Mouse (Mus musculus) spleen, adult 2 months (tissue): ENCODE measurements around the gene Plpp6. TPM values are rescaled to one million over a fixed set of nuclear protein-coding genes. Genes with fewer than 3 reads are reported as not detected.
A peak's percentile ranks its signal among the peaks of the same experiment; 100 is the strongest.

ENCODE experiments used
- DNase-seq, 2 experiments: peaks; one replicate each; pipeline versions ENCODE4 v3.0.0 to v3.0.0-alpha.2; 2012 to 2021; ENCODE audit warnings: low spot score in 2 of 2, low read depth in 1 of 2
- H3K27ac ChIP-seq: fragments of 200-500 bp; 2 replicates; pipeline ENCODE4 v1.5.1; 2012; ENCODE audit warnings: low read length, inconsistent platforms; ENCODE audit not compliant: insufficient read depth
- H3K27me3 ChIP-seq: fragments of 200-500 bp; 2 replicates; pipeline ENCODE4 v1.6.1; 2012; ENCODE audit warnings: mild to moderate bottlenecking, moderate library complexity, low read length, inconsistent platforms; ENCODE audit not compliant: control insufficient read depth, insufficient read depth
- H3K36me3 ChIP-seq: fragments of 200-500 bp; 2 replicates; pipeline ENCODE4 v1.6.1; 2012; ENCODE audit warnings: mild to moderate bottlenecking, low read length, inconsistent platforms; ENCODE audit not compliant: control insufficient read depth, insufficient read depth
- H3K4me1 ChIP-seq: fragments of 200-500 bp; 2 replicates; pipeline ENCODE4 v1.6.1; 2011; ENCODE audit warnings: inconsistent platforms; ENCODE audit not compliant: control insufficient read depth, insufficient read depth, insufficient read length
- H3K4me3 ChIP-seq: fragments of 200-500 bp; 2 replicates; pipeline ENCODE4 v1.5.1; 2011; ENCODE audit warnings: mild to moderate bottlenecking, inconsistent platforms; ENCODE audit not compliant: insufficient read depth, insufficient read length; ENCODE audit errors: extremely low read depth
- CTCF ChIP-seq: fragments of 200-500 bp; IDR thresholded peaks from 2 replicates; pipeline ENCODE4 v1.5.1; 2011; ENCODE audit warnings: mild to moderate bottlenecking, inconsistent platforms; ENCODE audit not compliant: insufficient read depth, insufficient read length, insufficient replicate concordance; ENCODE audit errors: extremely low read depth
- POLR2A ChIP-seq: fragments of 200-500 bp; IDR thresholded peaks from 2 replicates; pipeline ENCODE4 v1.6.1; 2011; ENCODE audit warnings: low read depth, low read length, inconsistent platforms
- WGBS: fragments of 180-500 bp; shearing (Covaris S2); methylation state at CpG from one replicate; pipeline ENCODE4 v1.1.7; 2018; 5-methylcytosine and 5-hydroxymethylcytosine counted together
- polyA plus RNA-seq: library from polyadenylated mRNA; depleted of rRNA; stranded (reverse); fragments of >200 nt; gene quantifications from 2 replicates; pipeline ENCODE4 v1.2.3, GENCODE M21; 2012; rRNA removed

Plpp6 gene
- 6.6 and 8.7 TPM in 2 replicates for polyA plus RNA-seq

GRCm38 (mm10) chr19:28963842-28964551 is at the start of gene Plpp6:
Gene Plpp6 (plus strand): TSS chr19:28963953.
- DNase-seq, result peak in 1 of 2 experiments; percentile 76
- WGBS, result under 1% methylated on average over 71 of the region's 73 CpGs
- Histone ChIP-seq H3K27me3 (peaks cover 2% of the 10 kb centered on the region; the same call in 1 of the 2 replicates), H3K27ac (peak within 1 kb of the TSS; percentile 57), H3K36me3 (no peaks in the 10 kb centered on the region), H3K4me1 (peaks cover 9% of the 10 kb centered on the region), H3K4me3 (peak within 1 kb of the TSS; percentile 84)
- peak; percentile 43 for TF ChIP-seq POLR2A
- TF ChIP-seq CTCF, result peak; percentile 30; the same call in 1 of the 2 replicates

GRCm38 (mm10) chr19:28914598-28914997 is 49.2 kb upstream of the Plpp6 start:
- no peaks in the 10 kb centered on the region for H3K27me3 ChIP-seq
- no peak overlapping the region for H3K27ac ChIP-seq
- no peaks in the 10 kb centered on the region for H3K4me1 ChIP-seq
- no peak overlapping the region for H3K4me3 ChIP-seq
- DNase-seq, result no peak
- WGBS, result 16% methylated on average over 6 of the region's 6 CpGs
- H3K36me3 ChIP-seq, result no peaks in the 10 kb centered on the region
- no peak for TF ChIP-seq POLR2A
- TF ChIP-seq CTCF, result no peak

GRCm38 (mm10) chr19:28915602-28916250 is 48.0 kb upstream of the Plpp6 start:
- Histone ChIP-seq H3K27ac (no peak overlapping the region), H3K4me1 (no peaks in the 10 kb centered on the region), H3K27me3 (no peaks in the 10 kb centered on the region), H3K36me3 (no peaks in the 10 kb centered on the region), H3K4me3 (no peak overlapping the region)
- TF ChIP-seq CTCF (no peak), POLR2A (no peak)
- 72% methylated on average over 2 of the region's 2 CpGs for WGBS
- DNase-seq, result no peak

GRCm38 (mm10) chr19:28916492-28916891 is 47.3 kb upstream of the Plpp6 start:
- Histone ChIP-seq H3K27me3 (no peaks in the 10 kb centered on the region), H3K36me3 (no peaks in the 10 kb centered on the region), H3K4me1 (no peaks in the 10 kb centered on the region), H3K27ac (no peak overlapping the region), H3K4me3 (no peak overlapping the region)
- 77% methylated on average over 4 of the region's 4 CpGs for WGBS
- TF ChIP-seq POLR2A (no peak), CTCF (no peak)
- no peak for DNase-seq

GRCm38 (mm10) chr19:28917839-28918238 is 45.9 kb upstream of the Plpp6 start:
- no peak overlapping the region for H3K27ac ChIP-seq
- H3K4me3 ChIP-seq, result no peak overlapping the region
- H3K36me3 ChIP-seq, result no peaks in the 10 kb centered on the region
- H3K27me3 ChIP-seq, result no peaks in the 10 kb centered on the region
- H3K4me1 ChIP-seq, result no peaks in the 10 kb centered on the region
- no peak for TF ChIP-seq CTCF
- no peak for TF ChIP-seq POLR2A
- DNase-seq, result no peak
- WGBS, result 67% methylated on average over 5 of the region's 5 CpGs

GRCm38 (mm10) chr19:28926366-28926765 is 37.4 kb upstream of the Plpp6 start:
- Histone ChIP-seq H3K36me3 (no peaks in the 10 kb centered on the region), H3K27me3 (no peaks in the 10 kb centered on the region), H3K27ac (no peak overlapping the region), H3K4me3 (no peak overlapping the region), H3K4me1 (no peaks in the 10 kb centered on the region)
- 87% methylated on average over 5 of the region's 5 CpGs for WGBS
- DNase-seq, result no peak
- TF ChIP-seq POLR2A (no peak), CTCF (no peak)

- Histone ChIP-seq H3K4me3 (no peak overlapping the region), H3K27ac (no peak overlapping the region), H3K4me1 (no peaks in the 10 kb centered on the region), H3K36me3 (no peaks in the 10 kb centered on the region), H3K27me3 (no peaks in the 10 kb centered on the region)
- no peak for TF ChIP-seq CTCF
- no peak for TF ChIP-seq POLR2A
- WGBS, result 48% methylated on average over 4 of the region's 4 CpGs
- no peak for DNase-seq
These were observed 36.4 kb upstream of the Plpp6 start for GRCm38 (mm10) chr19:28927396-28927795.
